Mouse (Mus musculus) limb, embryonic 14.5 days (tissue): ENCODE results near the gene Ankrd44. TPM values are rescaled to one million over a fixed set of nuclear protein-coding genes. Genes with fewer than 3 reads are reported as not detected.

ENCODE experiments used
- ATAC-seq: fragments of 200-750 bp; cut with Nextera tagmentation; 2 replicates; pipeline ENCODE4 v1.8.0; 2017; ENCODE audit warnings: low read depth, moderate number of reproducible peaks, moderate TSS enrichment; ENCODE audit not compliant: low FRiP score
- DNase-seq: peaks from one replicate; pipeline ENCODE4 v3.0.0-alpha.2; 2015; ENCODE audit warnings: low spot score
- H3K27ac ChIP-seq: fragments of 300-500 bp; sonication (generic); replicated peaks from 2 replicates; pipeline ENCODE4 v1.5.1; 2014; ENCODE audit warnings: low read depth, mild to moderate bottlenecking, low read length, moderate library complexity, mixed read lengths
- H3K27me3 ChIP-seq: fragments of 300-500 bp; sonication (generic); 2 replicates; pipeline ENCODE4 v1.6.1; 2014; ENCODE audit warnings: low read length, mixed read lengths; ENCODE audit not compliant: control insufficient read depth, insufficient read depth
- H3K36me3 ChIP-seq: fragments of 300-500 bp; sonication (generic); 2 replicates; pipeline ENCODE4 v1.6.1; 2014; ENCODE audit warnings: mild to moderate bottlenecking, low read length, moderate library complexity, mixed read lengths; ENCODE audit not compliant: control insufficient read depth, insufficient read depth
- H3K4me1 ChIP-seq: fragments of 300-500 bp; sonication (generic); 2 replicates; pipeline ENCODE4 v1.6.1; 2014; ENCODE audit warnings: antibody characterized with exemption, low read length, mixed read lengths; ENCODE audit not compliant: control insufficient read depth, insufficient read depth
- H3K4me2 ChIP-seq: fragments of 300-500 bp; sonication (generic); replicated peaks from 2 replicates; pipeline ENCODE4 v1.6.1; 2014; ENCODE audit warnings: low read depth, mild to moderate bottlenecking, low read length, moderate library complexity; ENCODE audit not compliant: severe bottlenecking
- H3K4me3 ChIP-seq: fragments of 300-500 bp; sonication (generic); replicated peaks from 2 replicates; pipeline ENCODE4 v1.5.1; 2014; ENCODE audit warnings: low read length
- H3K9ac ChIP-seq: fragments of 300-500 bp; sonication (generic); 2 replicates; pipeline ENCODE4 v1.6.1; 2014; ENCODE audit warnings: mild to moderate bottlenecking, low read depth, low read length, moderate library complexity; ENCODE audit not compliant: severe bottlenecking
- H3K9me3 ChIP-seq: fragments of 300-500 bp; sonication (generic); 2 replicates; pipeline ENCODE4 v1.6.1; 2016; ENCODE audit warnings: low read length; ENCODE audit not compliant: control insufficient read depth
- POLR2A ChIP-seq: fragments of 200-500 bp; IDR thresholded peaks from 2 replicates; pipeline ENCODE4 v1.8.0; 2012; ENCODE audit warnings: inconsistent platforms, mild to moderate bottlenecking, moderate library complexity, borderline replicate concordance; ENCODE audit not compliant: insufficient read depth, insufficient read length; ENCODE audit errors: extremely low read depth
- WGBS: fragments of 180-500 bp; shearing (Covaris S2); extraction: QIAGEN DNeasy Blood & Tissue Kit; methylation state at CpG from one replicate; pipeline ENCODE4 v1.1.7; 2014; 5-methylcytosine and 5-hydroxymethylcytosine counted together
- polyA plus RNA-seq, 2 experiments: library from polyadenylated mRNA; depleted of rRNA in 1 of 2; stranded (reverse) in 1 of 2; unstranded in 1 of 2; fragments of >200 nt; fragmentation: Nextera tagmentation in 1 of 2; extraction: Ambion mirVana in 1 of 2; gene quantifications; 2 replicates each; pipeline versions ENCODE4 v1.2.1 to v1.2.3; 2012 to 2014

The Ankrd44 gene
- polyA plus RNA-seq, 2 experiments = 23.5 to 38.8 TPM

DNA sequence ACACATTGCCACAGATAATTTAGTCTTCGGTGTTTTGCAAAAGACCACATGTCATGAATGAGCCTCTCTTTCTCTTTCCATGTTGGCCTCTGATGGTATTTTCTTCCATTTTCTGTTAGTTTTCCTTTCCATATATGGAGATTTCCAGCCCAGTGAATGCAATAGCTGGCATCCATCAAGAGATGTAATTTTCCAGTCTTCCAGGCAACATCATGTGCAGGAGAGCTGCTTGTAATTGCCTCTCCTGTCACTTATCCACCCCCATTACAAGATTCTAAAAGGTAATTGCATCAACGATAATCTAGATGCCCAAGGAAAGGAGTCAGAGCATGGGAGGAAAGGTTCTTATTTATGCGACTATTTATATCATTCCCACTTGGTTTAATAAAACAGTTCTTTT, 188.7 kb downstream of the Ankrd44 start:
- Histone ChIP-seq H3K27ac (no peak overlapping the region), H3K9ac (no peak overlapping the region), H3K4me2 (no peak overlapping the region), H3K27me3 (no peaks in the 10 kb centered on the region), H3K4me3 (no peak overlapping the region), H3K9me3 (no peaks in the 10 kb centered on the region), H3K4me1 (peaks cover 7% of the 10 kb centered on the region; the same call in 1 of the 2 replicates), H3K36me3 (no peaks in the 10 kb centered on the region)
- no peak for TF ChIP-seq POLR2A
- ATAC-seq = no peak
- DNase-seq = no peak
- 82% methylated on average over 3 of the region's 3 CpGs for WGBS

DNA sequence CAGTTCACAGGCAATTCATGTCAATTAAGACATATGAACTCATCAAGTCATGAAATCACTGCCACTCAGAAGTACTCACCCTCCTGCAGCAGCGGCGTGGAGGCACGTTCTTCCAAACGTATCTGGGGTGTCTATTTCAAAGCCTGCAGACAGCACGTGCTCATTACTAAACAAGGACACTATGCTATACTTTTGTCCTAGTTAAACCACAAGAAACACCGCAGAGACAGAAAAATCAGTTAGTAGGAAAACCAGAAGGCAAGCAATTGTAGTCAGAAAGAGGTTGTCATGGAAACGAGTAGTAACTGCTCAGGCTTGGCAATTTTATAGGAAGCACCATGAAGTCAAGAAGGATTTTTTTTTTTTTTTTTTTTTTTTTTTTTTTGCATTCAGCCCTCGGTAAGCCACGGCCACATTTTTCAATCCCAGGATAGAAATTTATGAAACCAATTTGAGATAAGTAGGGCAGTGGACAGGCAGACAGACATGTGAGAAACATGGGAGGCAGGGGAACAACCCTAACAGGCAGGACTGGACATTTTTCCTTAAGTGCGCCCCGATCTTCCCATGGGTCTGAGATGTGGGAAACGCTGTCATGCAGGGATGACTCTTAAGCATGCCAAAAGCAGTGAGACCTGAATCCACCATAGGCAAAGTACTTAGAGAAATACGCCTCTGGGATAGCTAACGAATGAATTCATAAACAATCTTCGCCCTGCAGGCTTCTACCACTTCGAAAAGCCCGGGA, 191.1 kb downstream of the Ankrd44 start:
- Histone ChIP-seq H3K4me3 (no peak overlapping the region), H3K36me3 (peaks cover 8% of the 10 kb centered on the region; the same call in 1 of the 2 replicates), H3K9ac (no peak overlapping the region), H3K9me3 (no peaks in the 10 kb centered on the region), H3K4me1 (peaks cover 7% of the 10 kb centered on the region; the same call in 1 of the 2 replicates), H3K4me2 (no peak overlapping the region), H3K27ac (no peak overlapping the region), H3K27me3 (no peaks in the 10 kb centered on the region)
- whole genome bisulfite sequencing = 57% methylated on average over 17 of the region's 17 CpGs
- ATAC-seq = no peak
- DNase-seq = peak; percentile 52
- TF ChIP-seq POLR2A = no peak

DNA sequence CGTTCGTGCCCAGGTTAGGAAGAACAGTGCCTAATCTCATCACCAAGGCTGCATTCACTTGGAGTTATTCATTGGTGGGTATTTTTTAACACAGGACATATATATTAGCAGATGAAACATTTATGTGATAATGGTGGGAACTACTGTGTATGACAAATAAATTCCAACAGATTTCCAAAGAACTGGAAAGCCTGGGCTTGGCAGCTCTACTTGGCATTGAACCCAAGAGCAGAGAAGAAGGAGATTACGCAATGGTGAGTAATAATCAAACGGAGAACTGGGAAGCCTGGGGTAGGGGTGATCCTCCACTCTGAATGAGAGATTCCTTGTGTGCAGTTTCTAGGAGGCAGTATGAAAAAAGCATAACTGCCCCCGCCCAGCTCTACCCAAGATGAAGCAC, 196.9 kb downstream of the Ankrd44 start:
- DNase-seq = no peak
- TF ChIP-seq POLR2A = no peak
- WGBS = 95% methylated on average over 5 of the region's 5 CpGs

DNA sequence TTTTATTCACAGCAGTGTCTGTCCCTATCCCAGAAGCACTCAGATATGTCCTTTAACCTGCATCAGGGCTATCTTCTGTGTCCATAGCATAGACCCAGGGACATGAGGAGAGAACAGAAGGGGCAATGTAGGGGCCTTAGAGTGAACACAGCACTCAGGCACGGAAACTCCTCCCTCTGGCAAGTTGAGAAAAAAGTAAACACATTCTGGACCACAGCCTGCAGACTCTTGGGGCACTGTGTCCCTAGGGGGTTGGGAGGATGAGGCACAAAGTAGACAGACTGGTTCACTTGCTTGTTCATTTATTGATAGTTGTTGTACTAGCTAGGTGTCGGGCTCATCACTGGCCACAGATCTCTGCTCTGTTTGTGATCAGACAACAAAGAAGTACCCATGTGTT, 199.6 kb downstream of the Ankrd44 start:
- WGBS = 74% methylated on average over 2 of the region's 2 CpGs
- no peak for DNase-seq
- H3K4me2 ChIP-seq = no peak overlapping the region

More for the DNA sequence above, 196.9 kb downstream of the Ankrd44 start:
- no peaks in the 10 kb centered on the region for H3K27me3 ChIP-seq
- H3K27ac ChIP-seq = no peak overlapping the region
- no peak overlapping the region for H3K4me3 ChIP-seq
- no peaks in the 10 kb centered on the region for H3K4me1 ChIP-seq
- no peak overlapping the region for H3K9ac ChIP-seq
- no peak overlapping the region for H3K4me2 ChIP-seq
- no peak for ATAC-seq
- peaks cover 22% of the 10 kb centered on the region for H3K36me3 ChIP-seq
- no peaks in the 10 kb centered on the region for H3K9me3 ChIP-seq

DNA sequence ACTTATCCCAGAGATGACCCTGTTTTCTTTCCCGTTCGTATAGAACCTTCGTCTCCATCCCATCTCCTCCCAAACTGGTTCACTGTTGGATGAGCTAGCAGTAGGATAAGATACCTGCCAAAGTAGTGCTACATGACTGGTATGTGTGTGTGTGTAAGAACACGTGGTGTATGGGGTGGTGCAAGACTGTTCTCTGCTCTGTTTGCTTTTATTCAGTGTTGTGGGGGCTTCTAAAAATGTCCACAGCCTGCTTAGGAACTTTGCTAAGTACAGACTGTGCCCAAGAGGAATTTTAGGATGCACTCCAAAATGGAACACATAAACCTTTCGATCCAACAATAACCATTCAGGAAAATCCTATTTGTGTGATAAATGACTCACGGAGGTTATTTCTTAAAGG, 209.3 kb downstream of the Ankrd44 start:
- no peak overlapping the region for H3K27ac ChIP-seq
- peaks cover 6% of the 10 kb centered on the region; the same call in 1 of the 2 replicates for H3K36me3 ChIP-seq
- TF ChIP-seq POLR2A = no peak
- DNase-seq (no peak), ATAC-seq (no peak)
- no peak overlapping the region for H3K4me3 ChIP-seq
- H3K9me3 ChIP-seq = no peaks in the 10 kb centered on the region
- H3K4me2 ChIP-seq = no peak overlapping the region
- no peaks in the 10 kb centered on the region for H3K4me1 ChIP-seq
- no peaks in the 10 kb centered on the region for H3K27me3 ChIP-seq
- no peak overlapping the region for H3K9ac ChIP-seq
- 93% methylated on average over 6 of the region's 6 CpGs for WGBS

More for the DNA sequence above, 199.6 kb downstream of the Ankrd44 start:
- H3K27me3 ChIP-seq = no peaks in the 10 kb centered on the region
- no peak overlapping the region for H3K4me3 ChIP-seq
- H3K9me3 ChIP-seq = no peaks in the 10 kb centered on the region
- no peak for TF ChIP-seq POLR2A
- H3K27ac ChIP-seq = no peak overlapping the region
- ATAC-seq = no peak
- H3K9ac ChIP-seq = no peak overlapping the region
- no peaks in the 10 kb centered on the region for H3K4me1 ChIP-seq
- H3K36me3 ChIP-seq = peaks cover 20% of the 10 kb centered on the region
